Mouse (Mus musculus): ENCODE measurements around the gene Cpm. TPM values are rescaled to one million over a fixed set of nuclear protein-coding genes. Genes with fewer than 3 reads are reported as not detected.
"Not testable (repeated sequence)": the region's sequence is repeated elsewhere in the genome, so short reads cannot be mapped to it uniquely, and the experiment has no call there.

The Cpm gene
- total and polyA plus RNA-seq, 2 experiments from 2014 or later = 2.3 to 2.4 TPM

GRCm38 (mm10) chr10:117732184-117732583 lies 102.9 kb downstream of the Cpm start:
- Histone ChIP-seq H3K9ac (replicated peaks; ENCODE audit: low read length) (no peak overlapping the region), H3K36me3 (ENCODE audit: insufficient read depth, low read length) (peaks cover 9% of the 10 kb centered on the region), H3K9me3 (ENCODE audit: low read length) (no peaks in the 10 kb centered on the region), H3K4me3 (ENCODE audit: low read length) (no peak overlapping the region), H3K4me2 (ENCODE audit: low read depth, low read length) (no peak overlapping the region), H3K4me1 (ENCODE audit: insufficient read depth, low read length) (no peaks in the 10 kb centered on the region), H3K27me3 (ENCODE audit: insufficient read depth, low read length) (no peaks in the 10 kb centered on the region), H3K27ac (no peak overlapping the region)
- WGBS = 88% methylated on average over 5 of the region's 5 CpGs
- ATAC-seq (no peak), DNase-seq (ENCODE audit: low spot score) (no peak)
- TF ChIP-seq CTCF (IDR thresholded peaks at IDR 0.05; ENCODE audit: low read depth) = no peak

GRCm38 (mm10) chr10:117732962-117733592 lies 103.8 kb downstream of the Cpm start:
- Histone ChIP-seq H3K9me3 (ENCODE audit: low read length) (no peaks in the 10 kb centered on the region), H3K27ac (no peak overlapping the region), H3K36me3 (ENCODE audit: insufficient read depth, low read length) (peaks cover 13% of the 10 kb centered on the region), H3K4me1 (ENCODE audit: insufficient read depth, low read length) (no peaks in the 10 kb centered on the region), H3K4me2 (ENCODE audit: low read depth, low read length) (no peak overlapping the region), H3K4me3 (ENCODE audit: low read length) (no peak overlapping the region), H3K27me3 (ENCODE audit: insufficient read depth, low read length) (no peaks in the 10 kb centered on the region), H3K9ac (replicated peaks; ENCODE audit: low read length) (no peak overlapping the region)
- DNase-seq (ENCODE audit: low spot score) = no peak
- ATAC-seq = no peak
- WGBS = 89% methylated on average over 14 of the region's 14 CpGs
- no peak for TF ChIP-seq CTCF (IDR thresholded peaks at IDR 0.05; ENCODE audit: low read depth)

GRCm38 (mm10) chr10:117733626-117734025 lies 104.3 kb downstream of the Cpm start:
- not testable (repeated sequence) for H3K27ac ChIP-seq; H3K4me2 ChIP-seq (ENCODE audit: low read depth, low read length); ATAC-seq; H3K9me3 ChIP-seq (ENCODE audit: low read length); H3K9ac ChIP-seq (replicated peaks; ENCODE audit: low read length); H3K27me3 ChIP-seq (ENCODE audit: insufficient read depth, low read length); DNase-seq (ENCODE audit: low spot score); H3K4me1 ChIP-seq (ENCODE audit: insufficient read depth, low read length); H3K4me3 ChIP-seq (ENCODE audit: low read length)
- peaks cover 18% of the 10 kb centered on the region for H3K36me3 ChIP-seq (ENCODE audit: insufficient read depth, low read length)
- WGBS = 91% methylated on average over 7 of the region's 8 CpGs

- not testable (repeated sequence) for H3K9me3 ChIP-seq (ENCODE audit: low read length)
- WGBS = 84% methylated on average over 9 of the region's 10 CpGs
These were observed 105.0 kb downstream of the Cpm start for GRCm38 (mm10) chr10:117734104-117734852.

GRCm38 (mm10) chr10:117735396-117735795 lies 106.1 kb downstream of the Cpm start:
- H3K27me3 ChIP-seq (ENCODE audit: insufficient read depth, low read length); H3K4me1 ChIP-seq (ENCODE audit: insufficient read depth, low read length); H3K9ac ChIP-seq (replicated peaks; ENCODE audit: low read length); ATAC-seq; H3K9me3 ChIP-seq (ENCODE audit: low read length); H3K4me2 ChIP-seq (ENCODE audit: low read depth, low read length); H3K4me3 ChIP-seq (ENCODE audit: low read length); DNase-seq (ENCODE audit: low spot score); H3K27ac ChIP-seq: not testable (repeated sequence)
- peaks cover 32% of the 10 kb centered on the region for H3K36me3 ChIP-seq (ENCODE audit: insufficient read depth, low read length)
- WGBS = 93% methylated on average over 11 of the region's 12 CpGs

More at GRCm38 (mm10) chr10:117734104-117734852, 105.0 kb downstream of the Cpm start:
- not testable (repeated sequence) for H3K4me3 ChIP-seq (ENCODE audit: low read length); ATAC-seq; DNase-seq (ENCODE audit: low spot score); H3K27ac ChIP-seq; H3K27me3 ChIP-seq (ENCODE audit: insufficient read depth, low read length); H3K9ac ChIP-seq (replicated peaks; ENCODE audit: low read length); H3K4me2 ChIP-seq (ENCODE audit: low read depth, low read length); H3K4me1 ChIP-seq (ENCODE audit: insufficient read depth, low read length)
- peaks cover 25% of the 10 kb centered on the region for H3K36me3 ChIP-seq (ENCODE audit: insufficient read depth, low read length)

- Histone ChIP-seq H3K4me1 (ENCODE audit: insufficient read depth, low read length) (no peaks in the 10 kb centered on the region), H3K9me3 (ENCODE audit: low read length) (no peaks in the 10 kb centered on the region), H3K36me3 (ENCODE audit: insufficient read depth, low read length) (peaks cover 33% of the 10 kb centered on the region), H3K4me3 (ENCODE audit: low read length) (no peak overlapping the region), H3K27me3 (ENCODE audit: insufficient read depth, low read length) (no peaks in the 10 kb centered on the region), H3K27ac (no peak overlapping the region), H3K9ac (replicated peaks; ENCODE audit: low read length) (no peak overlapping the region), H3K4me2 (ENCODE audit: low read depth, low read length) (no peak overlapping the region)
- ATAC-seq (no peak), DNase-seq (ENCODE audit: low spot score) (no peak)
- WGBS = 91% methylated on average over 5 of the region's 5 CpGs
- no peak for TF ChIP-seq CTCF (IDR thresholded peaks at IDR 0.05; ENCODE audit: low read depth)
These were observed 107.3 kb downstream of the Cpm start for GRCm38 (mm10) chr10:117736573-117736972.

Other genes starting within 250 kb of the Cpm start
- 100.0 and 127 TPM in 2 replicates for gene Cpsf6, start 249.5 kb upstream of the Cpm start, total RNA-seq (2014; rRNA removed)
- 82.0 and 83.2 TPM in 2 replicates for gene Cpsf6, start 249.5 kb upstream of the Cpm start, polyA plus RNA-seq (2015; fragmentation: Nextera tagmentation; extraction: Ambion mirVana)
- gene Mdm2, start 81.3 kb downstream of the Cpm start, total RNA-seq (2014; rRNA removed) = 28.9 and 47.8 TPM in 2 replicates
- 24.6 and 26.7 TPM in 2 replicates for gene Mdm2, start 81.3 kb downstream of the Cpm start, polyA plus RNA-seq (2015; fragmentation: Nextera tagmentation; extraction: Ambion mirVana)
- gene Slc35e3, start 116.9 kb downstream of the Cpm start, total RNA-seq (2014; rRNA removed) = 23.9 and 27.0 TPM in 2 replicates
- 23.8 and 24.9 TPM in 2 replicates for gene Slc35e3, start 116.9 kb downstream of the Cpm start, polyA plus RNA-seq (2015; fragmentation: Nextera tagmentation; extraction: Ambion mirVana)
- gene Nup107, start 163.2 kb downstream of the Cpm start, total RNA-seq (2014; rRNA removed) = 12.5 and 16.6 TPM in 2 replicates
- gene Nup107, start 163.2 kb downstream of the Cpm start, polyA plus RNA-seq (2015; fragmentation: Nextera tagmentation; extraction: Ambion mirVana) = 19.0 and 20.2 TPM in 2 replicates
- 46.9 and 57.5 TPM in 2 replicates for gene Rap1b, start 216.5 kb downstream of the Cpm start, total RNA-seq (2014; rRNA removed)
- 142 and 143 TPM in 2 replicates for gene Rap1b, start 216.5 kb downstream of the Cpm start, polyA plus RNA-seq (2015; fragmentation: Nextera tagmentation; extraction: Ambion mirVana)

Data from hindbrain, postnatal 0 days (tissue).